Mouse (Mus musculus): ENCODE results near the gene Slc43a1. TPM values are rescaled to one million over a fixed set of nuclear protein-coding genes. Genes with fewer than 3 reads are reported as not detected.

The Slc43a1 gene
- total RNA-seq, 1 experiment: 30.2 TPM

DNA sequence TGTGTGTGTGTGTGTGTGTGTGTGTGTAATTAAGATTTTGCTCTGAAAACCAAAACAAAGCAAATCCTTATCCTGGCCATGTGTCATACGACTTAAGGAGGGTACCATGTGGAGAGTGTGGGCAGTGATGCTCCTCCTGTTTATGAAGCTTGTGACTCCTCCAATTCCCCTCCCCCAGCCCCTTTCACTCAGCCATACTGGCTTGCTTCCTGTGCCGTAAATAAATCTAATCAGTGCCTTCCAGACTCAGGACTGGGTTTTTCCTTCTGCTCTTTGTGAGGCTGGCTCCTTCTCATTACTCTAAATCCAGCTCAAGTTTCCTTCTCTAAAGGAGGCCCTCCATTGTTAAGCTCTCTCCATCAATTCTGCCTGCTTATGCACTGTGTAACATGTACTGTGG is 15.4 kb upstream of the Slc43a1 start:
- DNase-seq (ENCODE audit: low read depth, low spot score): no peak
- H3K36me3 ChIP-seq (ENCODE audit: control insufficient read depth, insufficient read depth, low read length, poor library complexity, severe bottlenecking): no peaks in the 10 kb centered on the region
- in situ Hi-C loops (cut with MboI; ENCODE audit: low sequenced_read_pairs in 2 of 2, unreplicated experiment in 2 of 2): no loop called here
- H3K27ac ChIP-seq (ENCODE audit: insufficient read depth, low read depth, low read length, poor library complexity, severe bottlenecking): no peak overlapping the region
- peaks cover 0 to 2% of the 10 kb centered on the region in 2 experiments; a peak in 1 of 4 replicates for H3K4me1 ChIP-seq (ENCODE audit: control insufficient read depth in 2 of 2, insufficient read depth in 2 of 2, low read length in 2 of 2, poor library complexity in 1 of 2)
- H3K4me3 ChIP-seq (ENCODE audit: insufficient read depth in 1 of 2, low read depth in 1 of 2, low read length in 2 of 2, poor library complexity in 1 of 2, severe bottlenecking in 1 of 2): no peak overlapping the region
- no peaks in the 10 kb centered on the region for H3K9me3 ChIP-seq (ENCODE audit: control insufficient read depth, insufficient read depth, low read depth, low read length)
- H3K9ac ChIP-seq (ENCODE audit: insufficient read depth, low read depth, low read length, poor library complexity, severe bottlenecking): no peak overlapping the region
- TF ChIP-seq ZC3H11A (IDR thresholded peaks at IDR 0.05; ENCODE audit: borderline replicate concordance, low read depth, low read length) (no peak), HCFC1 (IDR thresholded peaks at IDR 0.05; ENCODE audit: borderline replicate concordance, insufficient read depth, low read length) (no peak), ZNF384 (IDR thresholded peaks at IDR 0.05; ENCODE audit: low read depth, low read length) (no peak), CHD2 (IDR thresholded peaks at IDR 0.05; ENCODE audit: low read depth, low read length) (no peak), MAFK (IDR thresholded peaks at IDR 0.05; ENCODE audit: insufficient read depth, low read depth, low read length) (no peak)

GRCm38 (mm10) chr2:84826488-84827282 is 12.0 kb upstream of the Slc43a1 start, which contains the start of gene Timm10:
TSS of gene Timm10 (plus strand) at chr2:84826997.
- Histone ChIP-seq H3K4me3 (ENCODE audit: insufficient read depth in 1 of 2, low read depth in 1 of 2, low read length in 2 of 2, poor library complexity in 1 of 2, severe bottlenecking in 1 of 2) (peak within 1 kb of the TSS; percentile 75 to 95), H3K27ac (ENCODE audit: insufficient read depth, low read depth, low read length, poor library complexity, severe bottlenecking) (peak within 1 kb of the TSS; percentile 16; the same call in 1 of the 2 replicates), H3K9ac (ENCODE audit: insufficient read depth, low read depth, low read length, poor library complexity, severe bottlenecking) (peak within 1 kb of the TSS; percentile 81), H3K9me3 (ENCODE audit: control insufficient read depth, insufficient read depth, low read depth, low read length) (no peaks in the 10 kb centered on the region), H3K36me3 (ENCODE audit: control insufficient read depth, insufficient read depth, low read length, poor library complexity, severe bottlenecking) (peaks cover 6% of the 10 kb centered on the region), H3K4me1 (ENCODE audit: control insufficient read depth in 2 of 2, insufficient read depth in 2 of 2, low read length in 2 of 2, poor library complexity in 1 of 2) (peaks cover 0 to 2% of the 10 kb centered on the region in 2 experiments; a peak in 1 of 4 replicates)
- 0 out of 2 replicates have a peak, but pooled peaks have one; percentile 42 for TF ChIP-seq CHD2 (IDR thresholded peaks at IDR 0.05; ENCODE audit: low read depth, low read length)
- TF ChIP-seq ZNF384 (IDR thresholded peaks at IDR 0.05; ENCODE audit: low read depth, low read length): peak; percentile 96
- TF ChIP-seq HCFC1 (IDR thresholded peaks at IDR 0.05; ENCODE audit: borderline replicate concordance, insufficient read depth, low read length): peak; percentile 84; the same call in 1 of the 2 replicates
- TF ChIP-seq ZC3H11A (IDR thresholded peaks at IDR 0.05; ENCODE audit: borderline replicate concordance, low read depth, low read length): no peak
- peak; percentile 73; the same call in 1 of the 2 replicates for TF ChIP-seq MAFK (IDR thresholded peaks at IDR 0.05; ENCODE audit: insufficient read depth, low read depth, low read length)
- DNase-seq (ENCODE audit: low read depth, low spot score): peak; percentile 91
- in situ Hi-C loops (cut with MboI; ENCODE audit: low sequenced_read_pairs in 2 of 2, unreplicated experiment in 2 of 2): no loop called here

DNA sequence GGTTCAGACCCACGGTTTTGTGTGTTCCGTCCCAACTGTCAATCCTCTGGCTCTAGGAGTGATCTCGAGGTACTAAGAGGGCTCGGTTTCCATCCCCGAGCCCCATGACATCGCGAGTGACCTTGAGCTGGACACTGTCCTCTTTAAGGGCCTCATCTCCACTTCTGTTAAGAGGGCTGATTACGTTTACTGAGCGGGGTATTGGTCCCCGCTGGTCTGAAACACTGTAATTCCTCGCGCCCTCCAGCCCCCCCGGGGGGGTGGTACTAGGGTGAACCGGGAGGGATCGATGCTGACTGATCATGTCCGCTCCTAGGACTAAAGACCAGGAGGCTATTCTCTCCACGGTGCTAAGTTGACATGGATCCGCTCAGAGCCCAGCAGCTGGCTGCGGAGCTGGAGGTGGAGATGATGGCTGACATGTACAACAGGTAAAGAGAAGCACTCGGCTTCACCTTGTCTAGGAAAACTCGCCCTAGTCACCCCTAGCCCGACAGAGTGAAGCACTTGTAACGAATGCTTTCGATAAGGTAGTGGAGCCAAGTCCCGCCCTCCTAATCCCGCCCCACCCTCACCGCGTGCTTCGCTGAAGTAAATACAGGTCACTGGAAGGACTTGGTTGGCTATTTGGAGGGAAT is 11.2 kb upstream of the Slc43a1 start:
- TF ChIP-seq MAFK (IDR thresholded peaks at IDR 0.05; ENCODE audit: insufficient read depth, low read depth, low read length) (no peak), ZNF384 (IDR thresholded peaks at IDR 0.05; ENCODE audit: low read depth, low read length) (no peak), HCFC1 (IDR thresholded peaks at IDR 0.05; ENCODE audit: borderline replicate concordance, insufficient read depth, low read length) (no peak), ZC3H11A (IDR thresholded peaks at IDR 0.05; ENCODE audit: borderline replicate concordance, low read depth, low read length) (no peak), CHD2 (IDR thresholded peaks at IDR 0.05; ENCODE audit: low read depth, low read length) (no peak)
- in situ Hi-C loops (cut with MboI; ENCODE audit: low sequenced_read_pairs in 2 of 2, unreplicated experiment in 2 of 2): no loop called here
- no peak for DNase-seq (ENCODE audit: low read depth, low spot score)
- Histone ChIP-seq H3K9me3 (ENCODE audit: control insufficient read depth, insufficient read depth, low read depth, low read length) (no peaks in the 10 kb centered on the region), H3K4me1 (ENCODE audit: control insufficient read depth in 2 of 2, insufficient read depth in 2 of 2, low read length in 2 of 2, poor library complexity in 1 of 2) (peaks cover 0 to 2% of the 10 kb centered on the region in 2 experiments; a peak in 1 of 4 replicates), H3K27ac (ENCODE audit: insufficient read depth, low read depth, low read length, poor library complexity, severe bottlenecking) (0 out of 2 replicates have a peak overlapping the region, but pooled peaks have one; percentile 16), H3K36me3 (ENCODE audit: control insufficient read depth, insufficient read depth, low read length, poor library complexity, severe bottlenecking) (peaks cover 6% of the 10 kb centered on the region), H3K9ac (ENCODE audit: insufficient read depth, low read depth, low read length, poor library complexity, severe bottlenecking) (peak overlapping the region; percentile 81), H3K4me3 (ENCODE audit: insufficient read depth in 1 of 2, low read depth in 1 of 2, low read length in 2 of 2, poor library complexity in 1 of 2, severe bottlenecking in 1 of 2) (peak overlapping the region; percentile 75 to 95)

DNA sequence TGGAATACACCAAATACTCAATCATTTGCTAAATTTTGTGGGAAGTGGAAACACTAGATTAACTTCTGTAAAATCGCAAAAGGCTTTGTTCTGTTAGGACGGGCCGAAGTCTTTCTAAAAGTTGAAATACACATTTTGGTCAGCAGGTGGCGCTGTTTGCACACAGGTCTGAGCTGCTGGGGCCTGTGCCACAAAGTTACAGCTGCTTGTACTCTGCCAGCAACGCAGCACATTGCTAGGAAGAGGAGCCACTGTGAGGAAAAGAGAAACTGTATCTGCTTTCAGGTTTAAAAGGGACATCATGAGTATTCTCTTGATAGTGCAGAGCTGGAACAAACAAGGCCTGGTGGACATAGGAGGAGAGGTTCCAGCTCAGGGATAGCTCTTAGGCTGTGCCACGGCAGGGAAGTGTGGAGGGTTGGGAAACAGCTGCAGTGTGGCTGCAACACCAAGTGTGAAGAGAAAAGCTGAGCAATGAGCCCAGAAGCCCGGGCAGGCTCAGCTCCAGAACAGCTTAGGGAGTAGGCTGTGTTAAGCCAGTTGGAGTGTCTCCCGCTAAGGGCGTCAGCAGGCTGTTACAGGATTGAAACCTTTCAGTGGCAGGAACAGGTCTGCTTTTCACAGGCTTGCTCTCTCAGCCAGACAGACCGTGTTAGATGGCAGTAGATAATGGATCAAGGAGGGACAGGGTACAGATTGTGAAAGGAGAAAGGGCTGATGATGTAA is 6.8 kb upstream of the Slc43a1 start:
- Histone ChIP-seq H3K36me3 (ENCODE audit: control insufficient read depth, insufficient read depth, low read length, poor library complexity, severe bottlenecking) (peaks cover 6% of the 10 kb centered on the region), H3K27ac (ENCODE audit: insufficient read depth, low read depth, low read length, poor library complexity, severe bottlenecking) (no peak overlapping the region), H3K9me3 (ENCODE audit: control insufficient read depth, insufficient read depth, low read depth, low read length) (no peaks in the 10 kb centered on the region), H3K4me3 (ENCODE audit: insufficient read depth in 1 of 2, low read depth in 1 of 2, low read length in 2 of 2, poor library complexity in 1 of 2, severe bottlenecking in 1 of 2) (no peak overlapping the region), H3K4me1 (ENCODE audit: control insufficient read depth in 2 of 2, insufficient read depth in 2 of 2, low read length in 2 of 2, poor library complexity in 1 of 2) (peaks cover under 1 to 2% of the 10 kb centered on the region in 2 experiments; a peak in 1 of 4 replicates), H3K9ac (ENCODE audit: insufficient read depth, low read depth, low read length, poor library complexity, severe bottlenecking) (no peak overlapping the region)
- TF ChIP-seq ZNF384 (IDR thresholded peaks at IDR 0.05; ENCODE audit: low read depth, low read length): no peak
- TF ChIP-seq HCFC1 (IDR thresholded peaks at IDR 0.05; ENCODE audit: borderline replicate concordance, insufficient read depth, low read length): no peak
- no peak for TF ChIP-seq CHD2 (IDR thresholded peaks at IDR 0.05; ENCODE audit: low read depth, low read length)
- peak; percentile 87 for TF ChIP-seq ZC3H11A (IDR thresholded peaks at IDR 0.05; ENCODE audit: borderline replicate concordance, low read depth, low read length)
- in situ Hi-C loops (cut with MboI; ENCODE audit: low sequenced_read_pairs in 2 of 2, unreplicated experiment in 2 of 2): no loop called here
- DNase-seq (ENCODE audit: low read depth, low spot score): peak; percentile 79

Data from ES-E14 (cell line).